Comparison of ENCODE assay signal across 18 mouse cellular contexts in genomic region chr5:86173778-86174177, GRCm38 (mm10). TPM values are rescaled to one million over a fixed set of nuclear protein-coding genes. Genes with fewer than 3 reads are reported as not detected.
DNase-seq lines count a peak whose midpoint lies in the region; ATAC-seq and TF ChIP-seq lines count a peak whose summit lies in the region.
"Had no signal": no experiment of that assay in that cellular context is flagged by ENCODE, and none has a peak within 500 bp of the region (broad histone marks: within the 10 kb centered on the region; RNA-seq: fewer than 3 reads in every experiment).

No protein-coding gene starts in this region.

- peaks cover 11% of the 10 kb centered on the region for H3K4me1 ChIP-seq in forebrain, embryonic 15.5 days
- peaks cover 8% of the 10 kb centered on the region for H3K4me1 ChIP-seq in forebrain, embryonic 10.5 days
- H3K4me1 ChIP-seq in liver, embryonic 13.5 days (replicated peaks), result peaks cover 18% of the 10 kb centered on the region
- peaks cover 6% of the 10 kb centered on the region for H3K4me1 ChIP-seq in liver, embryonic 11.5 days (replicated peaks; ENCODE audit: control insufficient read depth, insufficient read depth, low read length)
- no peaks in the 10 kb centered on the region for H3K4me1 ChIP-seq in intestine, embryonic 15.5 days (replicated peaks)
- H3K4me1 ChIP-seq: stomach, embryonic 15.5 days had no signal

- ATAC-seq in forebrain, embryonic 15.5 days (replicated peaks), result no peak
- no peak for ATAC-seq in liver, embryonic 13.5 days (ENCODE audit: low read depth)
- ATAC-seq in liver, embryonic 11.5 days (replicated peaks; ENCODE audit: low FRiP score), result no peak
- no peak for ATAC-seq in intestine, embryonic 15.5 days
- ATAC-seq: Patski had no signal

- TF ChIP-seq CTCF in brain, embryonic 14.5 days (IDR thresholded peaks at IDR 0.05; ENCODE audit: borderline replicate concordance, extremely low read depth, insufficient read depth, insufficient read length), result no peak

- H3K4me3 ChIP-seq in forebrain, embryonic 15.5 days, result no peak overlapping the region
- H3K4me3 ChIP-seq in forebrain, embryonic 10.5 days, result no peak overlapping the region
- no peak overlapping the region for H3K4me3 ChIP-seq in liver, embryonic 13.5 days (replicated peaks)
- H3K4me3 ChIP-seq in liver, embryonic 11.5 days (ENCODE audit: low read depth, low read length), result no peak overlapping the region
- no peak overlapping the region for H3K4me3 ChIP-seq in intestine, embryonic 15.5 days (replicated peaks)

- H3K27ac ChIP-seq in forebrain, embryonic 15.5 days (replicated peaks), result peak overlapping the region; percentile 98; the same call in 1 of the 2 replicates
- H3K27ac ChIP-seq in forebrain, embryonic 10.5 days, result no peak overlapping the region
- no peak overlapping the region for H3K27ac ChIP-seq in liver, embryonic 13.5 days
- no peak overlapping the region for H3K27ac ChIP-seq in liver, embryonic 11.5 days (ENCODE audit: low read depth, low read length)
- H3K27ac ChIP-seq in intestine, embryonic 15.5 days, result no peak overlapping the region

- TF ChIP-seq POLR2A in brain, embryonic 14.5 days (IDR thresholded peaks at IDR 0.05; ENCODE audit: borderline replicate concordance, extremely low read depth, insufficient read depth, insufficient read length, poor library complexity, severe bottlenecking), result no peak

- no peaks in the 10 kb centered on the region for H3K9me3 ChIP-seq in forebrain, embryonic 15.5 days
- no peaks in the 10 kb centered on the region for H3K9me3 ChIP-seq in forebrain, embryonic 10.5 days
- no peaks in the 10 kb centered on the region for H3K9me3 ChIP-seq in liver, embryonic 13.5 days (replicated peaks)
- H3K9me3 ChIP-seq in liver, embryonic 11.5 days (ENCODE audit: control insufficient read depth, low read length), result no peaks in the 10 kb centered on the region
- H3K9me3 ChIP-seq in intestine, embryonic 15.5 days, result no peaks in the 10 kb centered on the region
- H3K9me3 ChIP-seq: limb, embryonic 15.5 days; lung, embryonic 15.5 days; stomach, embryonic 15.5 days had no signal

- no peak overlapping the region for H3K4me2 ChIP-seq in forebrain, embryonic 15.5 days (replicated peaks)
- peak overlapping the region; percentile 96 for H3K4me2 ChIP-seq in liver, embryonic 13.5 days
- H3K4me2 ChIP-seq in liver, embryonic 11.5 days, result no peak overlapping the region; the same call in 1 of the 2 replicates
- no peak overlapping the region for H3K4me2 ChIP-seq in intestine, embryonic 15.5 days (replicated peaks)

- 46% methylated on average over 2 of the region's 2 CpGs for WGBS in forebrain, embryonic 15.5 days
- WGBS in forebrain, embryonic 10.5 days, result 56% methylated on average over 2 of the region's 2 CpGs
- 39% methylated on average over 2 of the region's 2 CpGs for WGBS in liver, embryonic 13.5 days (ENCODE audit: insufficient replicate concordance)
- WGBS in liver, embryonic 11.5 days, result 47% methylated on average over 2 of the region's 2 CpGs
- WGBS in intestine, embryonic 15.5 days, result 48% methylated on average over 2 of the region's 2 CpGs

- DNase-seq in forebrain, embryonic 10.5 days (ENCODE audit: extremely low spot score, low spot score), result no peak
- DNase-seq in liver, embryonic 13.5 days, result no peak
- no peak for DNase-seq in liver, embryonic 11.5 days (ENCODE audit: low spot score)
- peak; percentile 50 for DNase-seq in ES-CJ7 (ENCODE audit: low read depth, low spot score)
- DNase-seq in brain, embryonic 14.5 days (ENCODE audit: low read depth), result peak; percentile 13
- DNase-seq in urinary bladder, adult 18-20 months (ENCODE audit: low spot score in 2 of 2), result no peak
- DNase-seq: kidney, postnatal 14 days; spleen, adult 18-20 months had no signal

- H3K36me3 ChIP-seq in forebrain, embryonic 15.5 days, result no peaks in the 10 kb centered on the region
- peaks cover 10% of the 10 kb centered on the region for H3K36me3 ChIP-seq in forebrain, embryonic 10.5 days (replicated peaks)
- no peaks in the 10 kb centered on the region; the same call in 1 of the 2 replicates for H3K36me3 ChIP-seq in liver, embryonic 13.5 days
- H3K36me3 ChIP-seq in liver, embryonic 11.5 days (ENCODE audit: control insufficient read depth, insufficient read depth, low read length), result no peaks in the 10 kb centered on the region
- no peaks in the 10 kb centered on the region for H3K36me3 ChIP-seq in intestine, embryonic 15.5 days
- H3K36me3 ChIP-seq: lung, embryonic 15.5 days; stomach, embryonic 15.5 days had no signal

- H3K9ac ChIP-seq in forebrain, embryonic 15.5 days (replicated peaks), result no peak overlapping the region
- no peak overlapping the region for H3K9ac ChIP-seq in liver, embryonic 13.5 days
- no peak overlapping the region for H3K9ac ChIP-seq in liver, embryonic 11.5 days (ENCODE audit: low read depth, low read length)
- no peak overlapping the region for H3K9ac ChIP-seq in intestine, embryonic 15.5 days
- H3K9ac ChIP-seq: limb, embryonic 15.5 days; stomach, embryonic 15.5 days had no signal

- no peaks in the 10 kb centered on the region for H3K27me3 ChIP-seq in forebrain, embryonic 15.5 days
- no peaks in the 10 kb centered on the region for H3K27me3 ChIP-seq in forebrain, embryonic 10.5 days (ENCODE audit: poor library complexity, severe bottlenecking)
- no peaks in the 10 kb centered on the region for H3K27me3 ChIP-seq in liver, embryonic 13.5 days
- H3K27me3 ChIP-seq in liver, embryonic 11.5 days (replicated peaks; ENCODE audit: control insufficient read depth, insufficient read depth, low read length), result no peaks in the 10 kb centered on the region
- H3K27me3 ChIP-seq in intestine, embryonic 15.5 days (replicated peaks), result no peaks in the 10 kb centered on the region
- H3K27me3 ChIP-seq: limb, embryonic 15.5 days; lung, embryonic 15.5 days; Patski; stomach, embryonic 15.5 days had no signal

RNA-seq across cellular contexts. Expression of gene Uba6, which starts 1.2 kb away (rescaled TPM):
- 15.3 and 15.6 TPM in 2 replicates for polyA plus RNA-seq in forebrain, embryonic 15.5 days (2015; fragmentation: Nextera tagmentation; extraction: Ambion mirVana)
- 15.5 and 17.0 TPM in 2 replicates for polyA plus RNA-seq in forebrain, embryonic 10.5 days (2016; fragmentation: Nextera tagmentation; extraction: Ambion mirVana)
- 4.1 and 5.7 TPM in 2 replicates for polyA plus RNA-seq in liver, embryonic 13.5 days (2015; fragmentation: Nextera tagmentation; extraction: Ambion mirVana)
- polyA plus RNA-seq in liver, embryonic 11.5 days (2014; fragmentation: Nextera tagmentation; extraction: Ambion mirVana), result 14.7 and 16.0 TPM in 2 replicates
- 10.4 and 11.6 TPM in 2 replicates for polyA plus RNA-seq in brain, embryonic 14.5 days (2012; rRNA removed)
- polyA plus RNA-seq in intestine, embryonic 15.5 days (2015; fragmentation: Nextera tagmentation; extraction: Ambion mirVana), result 10.7 and 12.5 TPM in 2 replicates

RNA-seq across cellular contexts. Expression of gene Gnrhr, which starts 23.9 kb away (rescaled TPM):
- not detected in 2 replicates for polyA plus RNA-seq in forebrain, embryonic 15.5 days (2015; fragmentation: Nextera tagmentation; extraction: Ambion mirVana)
- not detected in 2 replicates for polyA plus RNA-seq in forebrain, embryonic 10.5 days (2016; fragmentation: Nextera tagmentation; extraction: Ambion mirVana)
- polyA plus RNA-seq in liver, embryonic 13.5 days (2015; fragmentation: Nextera tagmentation; extraction: Ambion mirVana), result not detected in 2 replicates
- polyA plus RNA-seq in liver, embryonic 11.5 days (2014; fragmentation: Nextera tagmentation; extraction: Ambion mirVana), result not detected in 2 replicates
- polyA plus RNA-seq in brain, embryonic 14.5 days (2012; rRNA removed), result not detected in 2 replicates
- not detected in 2 replicates for polyA plus RNA-seq in intestine, embryonic 15.5 days (2015; fragmentation: Nextera tagmentation; extraction: Ambion mirVana)
- polyA plus RNA-seq: cerebellum, adult 2 months; heart, embryonic 16.5 days; intestine, embryonic 14.5 days; limb, embryonic 15.5 days; Patski; stomach, embryonic 15.5 days; thymus, postnatal 0 days had no signal

Comparison
In these comparisons a context has a peak if more than half of its experiments do, and no peak if none do; other contexts are left out.
1. DNase-seq: peak in ES-CJ7 (single experiment) and brain, embryonic 14.5 days (single experiment); none in forebrain, embryonic 10.5 days (single experiment), liver, embryonic 13.5 days (single experiment), liver, embryonic 11.5 days (single experiment) and urinary bladder, adult 18-20 months (0 of 2).